Mouse (Mus musculus): ENCODE data around the gene Col4a3bp. TPM values are rescaled to one million over a fixed set of nuclear protein-coding genes. Genes with fewer than 3 reads are reported as not detected.

Col4a3bp gene
- total and polyA plus RNA-seq, 3 experiments, result 7.0 to 14.8 (median 11.9) TPM

DNA sequence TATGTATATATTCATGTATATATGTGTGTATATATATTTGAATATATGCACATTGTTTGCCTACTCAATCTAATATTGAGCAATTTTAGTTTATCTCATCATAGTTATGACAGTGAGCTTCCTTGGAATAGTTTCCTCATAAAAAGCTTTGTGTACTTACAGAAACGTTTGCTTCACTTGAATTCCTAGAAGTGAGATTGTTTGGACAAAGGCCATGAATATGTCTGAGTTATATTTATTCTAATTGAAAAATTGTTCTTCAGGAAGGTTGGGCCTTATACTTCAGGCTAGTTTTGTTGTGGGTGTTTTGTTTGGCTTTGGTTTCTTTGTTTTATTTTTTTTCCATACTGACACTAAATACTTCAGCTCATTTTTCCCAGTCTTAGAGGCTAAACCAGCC lies 78.5 kb downstream of the Col4a3bp start:
- TF ChIP-seq MYC (IDR thresholded peaks at IDR 0.05; ENCODE audit: low read depth, low read length) (no peak), ELF1 (IDR thresholded peaks at IDR 0.05; ENCODE audit: low read depth, low read length) (no peak)
- no peak overlapping the region for H3K27ac ChIP-seq (ENCODE audit: insufficient read depth, low read depth)
- H3K36me3 ChIP-seq (replicated peaks in 1 of 2; ENCODE audit: control insufficient read depth in 1 of 2, insufficient read depth in 1 of 2, low read length in 1 of 2), result peaks cover 6 to 31% of the 10 kb centered on the region in 2 experiments
- no peak overlapping the region for H3K4me2 ChIP-seq (ENCODE audit: insufficient read depth, low read depth, poor library complexity, severe bottlenecking)
- H3K4me1 ChIP-seq (ENCODE audit: control insufficient read depth in 1 of 2, insufficient read depth in 2 of 2), result peaks cover 0 to 7% of the 10 kb centered on the region in 2 experiments; a peak in 2 of 4 replicates
- no peaks in the 10 kb centered on the region for H3K27me3 ChIP-seq (replicated peaks)
- no peak for DNase-seq (ENCODE audit: extremely low read depth)
- dilution Hi-C loops (cut with MboI; ENCODE audit: extremely low pct_ligation_motif_present, extremely low pct_unique_long_range_greater_than_20kb, low sequenced_read_pairs) (no loop called here), in situ Hi-C loops (cut with MboI; ENCODE audit: low pct_ligation_motif_present, low pct_unique_long_range_greater_than_20kb, low sequenced_read_pairs) (no loop called here)
- H3K9ac ChIP-seq (ENCODE audit: insufficient read depth, low read depth), result no peak overlapping the region
- H3K79me2 ChIP-seq (replicated peaks; ENCODE audit: control insufficient read depth, extremely low read depth, insufficient read depth, poor library complexity, severe bottlenecking), result no peaks in the 10 kb centered on the region
- no peak overlapping the region for H3K4me3 ChIP-seq (replicated peaks in 1 of 3; ENCODE audit: low read depth in 2 of 3, low read length in 2 of 3, poor library complexity in 1 of 3)
- no peaks in the 10 kb centered on the region for H3K9me3 ChIP-seq (replicated peaks; ENCODE audit: low read length)

DNA sequence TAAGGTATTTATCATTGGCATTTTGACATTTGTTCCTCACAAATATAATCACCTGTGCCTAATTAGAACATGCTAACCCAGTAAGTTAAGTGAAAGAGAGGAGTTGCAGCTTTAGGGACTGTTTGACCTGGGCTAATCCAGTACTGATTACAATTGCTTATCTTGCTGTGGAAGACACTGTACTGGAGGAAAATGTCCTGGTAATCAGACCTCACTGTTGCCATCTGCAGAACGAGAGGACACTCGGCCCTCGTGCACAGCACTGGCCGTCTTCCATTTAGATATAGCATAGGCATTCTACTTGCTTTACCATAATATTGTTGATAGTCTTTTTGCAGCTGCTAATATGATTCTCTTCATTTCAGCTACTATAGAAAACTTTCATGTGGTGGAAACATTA lies 88.0 kb downstream of the Col4a3bp start:
- no peak for TF ChIP-seq JUN (IDR thresholded peaks at IDR 0.05; ENCODE audit: insufficient read depth, low read depth, low read length)
- no peak for TF ChIP-seq MEF2A (IDR thresholded peaks at IDR 0.05; ENCODE audit: borderline replicate concordance, low read depth, low read length)
- no peak for TF ChIP-seq NELFE (IDR thresholded peaks at IDR 0.05; ENCODE audit: low read depth, low read length)
- no peak for TF ChIP-seq MAFK (IDR thresholded peaks at IDR 0.05; ENCODE audit: insufficient replicate concordance, low read length)
- no peak for TF ChIP-seq CHD2 (IDR thresholded peaks at IDR 0.05; ENCODE audit: low read length)
- no peak for TF ChIP-seq IRF4 (IDR thresholded peaks at IDR 0.05; ENCODE audit: low read depth, low read length)
- TF ChIP-seq USF1 (IDR thresholded peaks at IDR 0.05; ENCODE audit: low read depth, low read length), result no peak
- no peak for TF ChIP-seq RAD21 (IDR thresholded peaks at IDR 0.05; ENCODE audit: low read depth, low read length)
- TF ChIP-seq TCF12 (IDR thresholded peaks at IDR 0.05; ENCODE audit: low read depth, low read length), result no peak
- no peak for TF ChIP-seq ZC3H11A (IDR thresholded peaks at IDR 0.05; ENCODE audit: low read depth, low read length)
- TF ChIP-seq BHLHE40 (IDR thresholded peaks at IDR 0.05; ENCODE audit: low read depth, low read length), result no peak
- TF ChIP-seq EP300 (IDR thresholded peaks at IDR 0.05; ENCODE audit: low read length), result no peak
- no peak for TF ChIP-seq UBTF (IDR thresholded peaks at IDR 0.05; ENCODE audit: low read depth, low read length)
- no peak for TF ChIP-seq USF2 (conservative IDR thresholded peaks at IDR 0.05; ENCODE audit: low read depth, low read length)
- TF ChIP-seq MYC (IDR thresholded peaks at IDR 0.05; ENCODE audit: low read depth, low read length), result no peak
- TF ChIP-seq TBP (conservative IDR thresholded peaks at IDR 0.05; ENCODE audit: low read depth, low read length), result no peak
- no peak for TF ChIP-seq ZKSCAN1 (IDR thresholded peaks at IDR 0.05; ENCODE audit: borderline replicate concordance, low read depth, low read length)
- TF ChIP-seq CHD1 (IDR thresholded peaks at IDR 0.05; ENCODE audit: low read depth, low read length), result no peak
- TF ChIP-seq RCOR1 (conservative IDR thresholded peaks at IDR 0.05; ENCODE audit: low read depth, low read length), result no peak
- no peak overlapping the region for H3K27ac ChIP-seq (ENCODE audit: insufficient read depth, low read depth)
- H3K9me3 ChIP-seq (replicated peaks; ENCODE audit: low read length), result no peaks in the 10 kb centered on the region
- in situ Hi-C loops (cut with MboI; ENCODE audit: low pct_ligation_motif_present, low pct_unique_long_range_greater_than_20kb, low sequenced_read_pairs) (no loop called here), dilution Hi-C loops (cut with MboI; ENCODE audit: extremely low pct_ligation_motif_present, extremely low pct_unique_long_range_greater_than_20kb, low sequenced_read_pairs) (no loop called here)
- H3K36me3 ChIP-seq (replicated peaks in 1 of 2; ENCODE audit: control insufficient read depth in 1 of 2, insufficient read depth in 1 of 2, low read length in 1 of 2), result peaks cover 12 to 46% of the 10 kb centered on the region in 2 experiments
- no peaks in the 10 kb centered on the region for H3K4me1 ChIP-seq (ENCODE audit: control insufficient read depth in 1 of 2, insufficient read depth in 2 of 2)
- H3K79me2 ChIP-seq (replicated peaks; ENCODE audit: control insufficient read depth, extremely low read depth, insufficient read depth, poor library complexity, severe bottlenecking), result no peaks in the 10 kb centered on the region
- no peak overlapping the region for H3K9ac ChIP-seq (ENCODE audit: insufficient read depth, low read depth)
- no peaks in the 10 kb centered on the region for H3K27me3 ChIP-seq (replicated peaks)
- DNase-seq (ENCODE audit: extremely low read depth), result no peak
- no peak overlapping the region for H3K4me2 ChIP-seq (ENCODE audit: insufficient read depth, low read depth, poor library complexity, severe bottlenecking)
- H3K4me3 ChIP-seq (replicated peaks in 1 of 3; ENCODE audit: low read depth in 2 of 3, low read length in 2 of 3, poor library complexity in 1 of 3), result no peak overlapping the region

Data from CH12.LX (cell line).